Mouse (Mus musculus) midbrain, embryonic 12.5 days (tissue): ENCODE data around the gene Pemt. TPM values are rescaled to one million over a fixed set of nuclear protein-coding genes. Genes with fewer than 3 reads are reported as not detected.

Experiments used
- ATAC-seq: fragments of 200-750 bp; cut with Nextera tagmentation; 2 replicates; pipeline ENCODE4 v1.8.0; 2017; ENCODE audit warnings: low read depth, moderate TSS enrichment, moderate library complexity; ENCODE audit not compliant: low FRiP score
- H3K27ac ChIP-seq: fragments of 300-500 bp; sonication (generic); replicated peaks from 2 replicates; pipeline ENCODE4 v1.5.1; 2016; ENCODE audit warnings: mild to moderate bottlenecking
- H3K27me3 ChIP-seq: fragments of 300-500 bp; sonication (generic); 2 replicates; pipeline ENCODE4 v1.6.1; 2016; ENCODE audit warnings: mild to moderate bottlenecking
- H3K36me3 ChIP-seq: fragments of 300-500 bp; sonication (generic); 2 replicates; pipeline ENCODE4 v1.6.1; 2016
- H3K4me1 ChIP-seq: fragments of 300-500 bp; sonication (generic); 2 replicates; pipeline ENCODE4 v1.6.1; 2016
- H3K4me2 ChIP-seq: fragments of 300-500 bp; sonication (generic); replicated peaks from 2 replicates; pipeline ENCODE4 v1.6.1; 2016; ENCODE audit warnings: mild to moderate bottlenecking, moderate library complexity
- H3K4me3 ChIP-seq: fragments of 300-500 bp; sonication (generic); 2 replicates; pipeline ENCODE4 v1.5.1; 2016; ENCODE audit warnings: mild to moderate bottlenecking
- H3K9ac ChIP-seq: fragments of 300-500 bp; sonication (generic); replicated peaks from 2 replicates; pipeline ENCODE4 v1.6.1; 2016; ENCODE audit warnings: mild to moderate bottlenecking, moderate library complexity
- H3K9me3 ChIP-seq: fragments of 300-500 bp; sonication (generic); 2 replicates; pipeline ENCODE4 v1.6.1; 2016; ENCODE audit warnings: mild to moderate bottlenecking
- WGBS: fragments of 180-500 bp; shearing (Covaris S2); methylation state at CpG from one replicate; pipeline ENCODE4 v1.1.7; 2016; 5-methylcytosine and 5-hydroxymethylcytosine counted together
- polyA plus RNA-seq: library from polyadenylated mRNA; unstranded; fragments of >200 nt; fragmentation: Nextera tagmentation; extraction: Ambion mirVana; gene quantifications from 2 replicates; pipeline ENCODE4 v1.2.1, GENCODE M21; 2016

The Pemt gene
- polyA plus RNA-seq, 1 experiment from 2014 or later, result 7.5 TPM

GRCm38 (mm10) chr11:60073936-60074502 is 27.7 kb upstream of the Pemt start:
- WGBS, result 77% methylated on average over 15 of the region's 15 CpGs
- no peaks in the 10 kb centered on the region for H3K36me3 ChIP-seq
- H3K4me3 ChIP-seq, result no peak overlapping the region
- no peak for ATAC-seq
- H3K4me1 ChIP-seq, result no peaks in the 10 kb centered on the region
- H3K4me2 ChIP-seq, result no peak overlapping the region
- no peak overlapping the region for H3K9ac ChIP-seq
- no peaks in the 10 kb centered on the region for H3K9me3 ChIP-seq
- no peak overlapping the region for H3K27ac ChIP-seq
- no peaks in the 10 kb centered on the region for H3K27me3 ChIP-seq

GRCm38 (mm10) chr11:60073121-60073520 is 26.8 kb upstream of the Pemt start:
- no peak overlapping the region for H3K4me2 ChIP-seq
- no peaks in the 10 kb centered on the region for H3K36me3 ChIP-seq
- H3K4me1 ChIP-seq, result no peaks in the 10 kb centered on the region
- H3K9me3 ChIP-seq, result no peaks in the 10 kb centered on the region
- no peak overlapping the region for H3K4me3 ChIP-seq
- no peak overlapping the region for H3K27ac ChIP-seq
- no peak for ATAC-seq
- no peak overlapping the region for H3K9ac ChIP-seq
- 0 out of 2 replicates have a peak, but pooled peaks cover 7% of the 10 kb centered on the region for H3K27me3 ChIP-seq

DNA sequence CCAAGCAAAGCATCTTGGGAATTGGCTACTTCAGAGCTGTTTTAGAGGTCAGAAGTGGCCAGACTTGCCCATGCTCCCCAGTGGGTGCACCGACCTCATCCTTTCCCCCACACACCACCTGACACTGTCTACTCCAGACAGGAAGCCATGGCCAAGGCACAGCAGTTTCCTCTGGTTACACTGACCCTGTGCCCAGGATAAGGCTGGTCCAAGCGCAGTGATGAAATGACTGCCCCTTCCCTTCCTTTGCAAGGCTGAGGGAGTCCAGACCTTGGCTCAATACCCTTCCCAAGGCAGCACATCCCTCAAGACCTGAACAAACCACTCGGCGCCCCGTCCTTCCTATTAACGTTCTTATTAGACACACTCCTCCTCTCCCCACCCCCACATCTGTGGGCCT is 24.9 kb upstream of the Pemt start:
- no peak overlapping the region for H3K27ac ChIP-seq
- no peak overlapping the region for H3K9ac ChIP-seq
- H3K27me3 ChIP-seq, result 0 out of 2 replicates have a peak, but pooled peaks cover 7% of the 10 kb centered on the region
- no peak overlapping the region for H3K4me3 ChIP-seq
- no peaks in the 10 kb centered on the region for H3K4me1 ChIP-seq
- H3K36me3 ChIP-seq, result no peaks in the 10 kb centered on the region
- WGBS, result 87% methylated on average over 6 of the region's 6 CpGs
- H3K9me3 ChIP-seq, result no peaks in the 10 kb centered on the region
- no peak for ATAC-seq
- H3K4me2 ChIP-seq, result no peak overlapping the region

DNA sequence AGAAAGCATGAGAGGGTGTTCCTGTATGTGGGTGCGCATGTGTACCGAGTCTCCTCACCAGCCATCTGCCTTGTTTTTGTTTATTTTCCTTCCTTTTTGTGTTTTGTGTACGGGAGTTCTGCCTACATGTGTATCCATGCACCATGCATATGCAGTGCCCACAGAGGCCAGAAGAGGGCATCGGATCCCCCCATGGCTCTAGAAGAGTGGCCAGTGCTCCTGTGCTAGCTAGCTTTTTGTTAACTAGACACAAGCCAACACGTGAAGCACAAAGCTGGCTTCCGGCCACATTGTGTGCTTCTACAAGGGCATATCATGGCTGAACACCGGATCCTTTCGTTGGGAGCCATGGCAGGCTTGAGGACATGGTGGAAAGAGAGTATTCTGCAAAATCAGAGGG is 24.3 kb upstream of the Pemt start:
- H3K27me3 ChIP-seq, result 0 out of 2 replicates have a peak, but pooled peaks cover 7% of the 10 kb centered on the region
- ATAC-seq, result no peak
- H3K36me3 ChIP-seq, result no peaks in the 10 kb centered on the region
- no peak overlapping the region for H3K4me2 ChIP-seq
- no peaks in the 10 kb centered on the region for H3K9me3 ChIP-seq
- H3K27ac ChIP-seq, result no peak overlapping the region
- no peak overlapping the region for H3K9ac ChIP-seq
- no peak overlapping the region for H3K4me3 ChIP-seq
- H3K4me1 ChIP-seq, result no peaks in the 10 kb centered on the region
- 38% methylated on average over 8 of the region's 8 CpGs for WGBS

GRCm38 (mm10) chr11:60068631-60069030 is 22.3 kb upstream of the Pemt start:
- H3K4me1 ChIP-seq, result no peaks in the 10 kb centered on the region
- 0 out of 2 replicates have a peak, but pooled peaks cover 7% of the 10 kb centered on the region for H3K27me3 ChIP-seq
- H3K4me2 ChIP-seq, result no peak overlapping the region
- no peaks in the 10 kb centered on the region for H3K36me3 ChIP-seq
- H3K9ac ChIP-seq, result no peak overlapping the region
- ATAC-seq, result no peak
- H3K4me3 ChIP-seq, result no peak overlapping the region
- H3K27ac ChIP-seq, result no peak overlapping the region
- H3K9me3 ChIP-seq, result no peaks in the 10 kb centered on the region

GRCm38 (mm10) chr11:60067646-60068045 is 21.4 kb upstream of the Pemt start:
- Histone ChIP-seq H3K36me3 (no peaks in the 10 kb centered on the region), H3K4me1 (no peaks in the 10 kb centered on the region), H3K9me3 (no peaks in the 10 kb centered on the region), H3K4me3 (no peak overlapping the region), H3K27ac (no peak overlapping the region), H3K9ac (no peak overlapping the region), H3K4me2 (no peak overlapping the region), H3K27me3 (0 out of 2 replicates have a peak, but pooled peaks cover 7% of the 10 kb centered on the region)
- no peak for ATAC-seq
- 95% methylated on average over 4 of the region's 4 CpGs for WGBS

DNA sequence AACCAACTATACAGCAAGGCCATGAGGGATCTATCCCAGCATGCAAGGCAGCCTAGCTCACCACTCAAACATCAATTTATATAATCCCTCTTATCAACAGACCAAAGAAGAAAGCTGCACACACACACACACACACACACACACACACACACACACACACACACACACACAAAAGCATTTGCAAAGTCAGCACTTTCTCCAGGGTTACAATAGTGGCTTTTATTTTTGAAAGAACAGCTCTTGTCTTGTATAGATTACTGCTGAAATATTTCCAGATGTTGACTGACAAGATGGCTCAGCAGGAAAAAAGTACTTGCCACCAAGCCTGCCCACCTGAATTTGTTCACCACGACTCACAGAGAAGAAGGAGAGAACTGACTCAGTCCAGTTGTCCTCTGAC is 19.0 kb upstream of the Pemt start:
- no peak overlapping the region for H3K4me3 ChIP-seq
- no peak overlapping the region; the same call in 1 of the 2 replicates for H3K27ac ChIP-seq
- H3K4me1 ChIP-seq, result no peaks in the 10 kb centered on the region
- H3K36me3 ChIP-seq, result no peaks in the 10 kb centered on the region
- H3K9me3 ChIP-seq, result no peaks in the 10 kb centered on the region
- H3K4me2 ChIP-seq, result no peak overlapping the region
- WGBS, result 56% methylated on average over 1 of the region's 1 CpGs
- H3K27me3 ChIP-seq, result 0 out of 2 replicates have a peak, but pooled peaks cover 7% of the 10 kb centered on the region
- no peak overlapping the region for H3K9ac ChIP-seq
- ATAC-seq, result no peak

- no peak overlapping the region for H3K4me3 ChIP-seq
- 76% methylated on average over 4 of the region's 4 CpGs for WGBS
- H3K4me1 ChIP-seq, result no peaks in the 10 kb centered on the region
- no peak overlapping the region for H3K4me2 ChIP-seq
- no peaks in the 10 kb centered on the region for H3K9me3 ChIP-seq
- ATAC-seq, result no peak
- H3K27me3 ChIP-seq, result no peaks in the 10 kb centered on the region
- H3K36me3 ChIP-seq, result no peaks in the 10 kb centered on the region
- H3K9ac ChIP-seq, result no peak overlapping the region
- no peak overlapping the region for H3K27ac ChIP-seq
These were observed 15.3 kb upstream of the Pemt start for GRCm38 (mm10) chr11:60061504-60062006.

- H3K9ac ChIP-seq, result no peak overlapping the region
- no peak for ATAC-seq
- no peaks in the 10 kb centered on the region for H3K27me3 ChIP-seq
- H3K9me3 ChIP-seq, result no peaks in the 10 kb centered on the region
- WGBS, result 87% methylated on average over 2 of the region's 2 CpGs
- H3K4me2 ChIP-seq, result no peak overlapping the region
- H3K4me3 ChIP-seq, result no peak overlapping the region
- H3K27ac ChIP-seq, result no peak overlapping the region
- H3K4me1 ChIP-seq, result no peaks in the 10 kb centered on the region
- H3K36me3 ChIP-seq, result no peaks in the 10 kb centered on the region
These were observed 13.7 kb upstream of the Pemt start for GRCm38 (mm10) chr11:60060026-60060425.

DNA sequence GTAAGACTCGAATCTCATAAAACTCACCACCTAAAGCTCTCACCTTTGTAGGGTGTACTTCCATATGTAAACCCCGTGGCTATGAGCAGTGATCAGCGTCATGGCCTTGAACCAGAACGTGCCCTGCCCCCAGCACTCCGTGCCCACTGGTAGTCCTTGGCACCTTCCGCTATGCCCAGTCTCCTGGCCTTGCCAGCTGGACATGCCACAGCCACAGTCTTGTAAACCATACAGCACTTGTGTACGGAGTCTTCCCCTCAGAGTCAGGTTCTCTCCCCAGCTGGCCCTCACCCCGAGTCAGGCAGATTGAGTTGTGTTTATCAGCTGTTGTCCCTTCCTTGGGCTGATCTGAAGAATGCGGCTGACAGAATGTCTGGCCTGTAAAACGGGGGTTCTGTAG is 12.2 kb upstream of the Pemt start:
- Histone ChIP-seq H3K4me3 (no peak overlapping the region), H3K4me1 (no peaks in the 10 kb centered on the region), H3K27ac (no peak overlapping the region), H3K9ac (no peak overlapping the region), H3K36me3 (no peaks in the 10 kb centered on the region), H3K4me2 (no peak overlapping the region), H3K27me3 (no peaks in the 10 kb centered on the region), H3K9me3 (no peaks in the 10 kb centered on the region)
- WGBS, result 80% methylated on average over 10 of the region's 10 CpGs
- ATAC-seq, result no peak

DNA sequence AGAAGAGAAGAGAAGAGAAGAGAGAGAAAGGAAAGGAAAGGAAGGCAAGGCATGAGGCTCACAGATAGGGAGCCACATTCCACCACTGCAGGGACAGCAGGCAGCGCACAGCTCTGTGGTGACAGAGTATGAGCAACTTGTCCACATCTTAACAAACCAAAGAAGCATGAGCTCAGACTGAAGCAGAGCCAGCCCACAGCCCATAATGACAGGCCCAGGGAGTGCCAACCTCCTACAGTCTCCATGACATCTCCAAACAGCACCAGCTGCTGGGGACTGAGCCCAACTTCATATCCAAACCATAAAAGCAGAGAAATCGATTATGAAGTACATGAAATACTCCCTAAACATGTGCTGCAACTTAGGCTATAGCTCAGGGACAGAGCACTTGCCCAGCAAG is 11.7 kb upstream of the Pemt start:
- Histone ChIP-seq H3K27ac (no peak overlapping the region), H3K36me3 (no peaks in the 10 kb centered on the region), H3K4me3 (no peak overlapping the region), H3K4me2 (no peak overlapping the region), H3K4me1 (no peaks in the 10 kb centered on the region), H3K27me3 (no peaks in the 10 kb centered on the region), H3K9me3 (no peaks in the 10 kb centered on the region), H3K9ac (no peak overlapping the region)
- 80% methylated on average over 2 of the region's 2 CpGs for WGBS
- ATAC-seq, result no peak

DNA sequence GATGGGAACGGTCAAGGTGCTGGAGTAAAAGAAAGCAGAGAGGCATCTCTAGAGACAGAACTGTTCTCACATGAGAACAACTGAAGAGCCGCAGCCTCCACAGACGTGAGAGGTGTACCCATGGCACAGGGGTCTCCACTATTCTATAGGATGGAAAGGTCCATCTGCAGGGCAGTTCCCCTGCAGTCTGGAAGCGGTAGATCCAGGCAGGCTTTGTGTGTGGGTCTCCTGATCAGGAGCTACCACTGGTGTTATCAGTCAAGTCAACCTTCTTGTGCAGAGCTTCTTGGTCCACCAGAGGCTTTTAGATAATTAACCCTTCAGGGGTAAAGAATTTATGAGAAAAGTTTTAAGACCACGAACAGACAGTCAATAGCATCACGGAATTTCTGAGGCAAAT is 10.2 kb upstream of the Pemt start:
- H3K27ac ChIP-seq, result no peak overlapping the region
- no peak overlapping the region for H3K4me2 ChIP-seq
- ATAC-seq, result no peak
- no peaks in the 10 kb centered on the region for H3K4me1 ChIP-seq
- H3K9ac ChIP-seq, result no peak overlapping the region
- no peaks in the 10 kb centered on the region for H3K9me3 ChIP-seq
- H3K36me3 ChIP-seq, result no peaks in the 10 kb centered on the region
- H3K27me3 ChIP-seq, result no peaks in the 10 kb centered on the region
- no peak overlapping the region for H3K4me3 ChIP-seq
- 83% methylated on average over 6 of the region's 6 CpGs for WGBS

DNA sequence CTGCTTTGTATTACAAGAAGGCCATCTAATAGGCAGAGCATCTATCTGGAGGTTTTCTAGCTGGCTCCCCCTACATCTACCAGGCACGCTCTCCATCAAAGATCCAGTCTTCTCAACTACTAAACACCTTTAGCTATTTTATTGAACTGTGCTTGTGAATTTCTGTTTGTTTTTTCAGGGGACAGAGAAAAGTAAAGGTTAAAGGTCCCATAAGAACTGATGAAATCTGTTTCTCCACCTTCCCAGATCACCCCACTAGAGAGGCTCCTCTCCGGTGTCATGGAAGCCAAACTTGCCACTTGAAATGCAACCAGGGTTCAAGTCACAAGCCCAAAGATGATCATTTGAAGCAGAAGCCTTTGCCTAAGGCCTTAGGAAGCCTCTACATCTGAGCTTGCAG is 2.6 kb upstream of the Pemt start:
- no peak overlapping the region for H3K27ac ChIP-seq

More for the DNA sequence above, 2.6 kb upstream of the Pemt start:
- no peak overlapping the region for H3K4me3 ChIP-seq
- H3K9ac ChIP-seq, result no peak overlapping the region
- no peaks in the 10 kb centered on the region for H3K9me3 ChIP-seq
- peaks cover 5% of the 10 kb centered on the region; the same call in 1 of the 2 replicates for H3K4me1 ChIP-seq
- H3K27me3 ChIP-seq, result no peaks in the 10 kb centered on the region
- WGBS, result 90% methylated on average over 2 of the region's 2 CpGs
- H3K36me3 ChIP-seq, result no peaks in the 10 kb centered on the region
- no peak overlapping the region for H3K4me2 ChIP-seq
- ATAC-seq, result no peak
